ENCODE assay signal across 8 mouse cellular contexts in the genomic region with DNA sequence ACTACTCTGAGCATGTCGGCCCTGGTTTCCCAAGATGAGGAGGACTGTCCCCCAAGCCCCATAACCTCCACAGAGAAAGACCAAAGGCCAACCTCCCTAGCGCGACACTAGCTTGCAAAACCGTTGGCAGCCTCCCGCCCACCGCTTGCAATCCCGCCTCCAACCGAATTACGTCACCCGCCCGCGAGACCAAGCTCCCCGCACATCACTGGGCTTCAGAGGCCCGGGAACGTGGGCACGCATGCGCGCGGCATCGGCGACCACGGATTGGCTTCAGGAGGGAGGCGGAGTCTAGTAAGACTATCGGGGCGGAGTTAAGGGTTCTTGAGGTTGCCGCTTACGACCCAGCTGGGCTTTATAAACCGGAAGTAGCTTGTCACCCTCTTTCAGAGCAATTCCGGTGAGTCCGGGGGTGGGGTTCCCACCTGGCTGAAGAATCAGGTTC. TPM values are rescaled to one million over a fixed set of nuclear protein-coding genes. Genes with fewer than 3 reads are reported as not detected.
DNase-seq lines count a peak whose midpoint lies in the region; ATAC-seq lines count a peak whose summit lies in the region.

A gene (minus strand): TSS at position 109 of the 445 bp plus-strand sequence.
A gene (plus strand): TSS at position 314 of the 445 bp plus-strand sequence.

- peak; percentile 88 for ATAC-seq in megakaryocyte progenitor cell, adult 5-6 weeks (replicated peaks; ENCODE audit: poor library complexity)

- DNase-seq in adipocyte (ENCODE audit: low spot score), result peak; percentile 98
- DNase-seq in embryo, embryonic 10 days (ENCODE audit: low spot score), result peak; percentile 100
- peak; percentile 98 for DNase-seq in gastrocnemius, postnatal 10 days
- peak; percentile 99 for DNase-seq in induced T-regulatory cell, adult 2 months (ENCODE audit: low read depth)
- peak; percentile 98 to 99 for DNase-seq in left cerebral cortex, adult 9 months (ENCODE audit: low spot score in 2 of 2)
- DNase-seq in right cerebral cortex, postnatal 14 days, result peak; percentile 99
- peak; percentile 93 to 99 for DNase-seq in urinary bladder, postnatal 36 days (ENCODE audit: low spot score in 2 of 2)

RNA-seq across cellular contexts. Expression of the first gene that starts in this region (rescaled TPM):
- 1 to 10 TPM; 4.7 to 6.6 TPM for total RNA-seq in gastrocnemius, postnatal 10 days (2021)
- 30.5 and 49.5 TPM in 2 replicates for total RNA-seq in megakaryocyte progenitor cell, adult 5-6 weeks (2015)
- 26.9 and 29.8 TPM in 2 replicates for total RNA-seq in megakaryocyte progenitor cell, adult 5-6 weeks (2017)

RNA-seq across cellular contexts. Expression of the second gene that starts in this region (rescaled TPM):
- total RNA-seq in gastrocnemius, postnatal 10 days (2021), result 10 to 100 TPM; 55.4 to 55.5 TPM
- total RNA-seq in megakaryocyte progenitor cell, adult 5-6 weeks (2015), result 117 and 136 TPM in 2 replicates
- total RNA-seq in megakaryocyte progenitor cell, adult 5-6 weeks (2017), result 87.2 and 103 TPM in 2 replicates

Comparison
In these comparisons a context has a peak if more than half of its experiments do, and no peak if none do; other contexts are left out.
1. Peak in every context shown above with its lines: DNase-seq and ATAC-seq.